Mouse (Mus musculus) olfactory bulb, adult 2 months (tissue): ENCODE data around the gene Rbm19.

Source experiments
- CTCF ChIP-seq: fragments of 200-500 bp; IDR thresholded peaks from 2 replicates; pipeline ENCODE4 v1.5.1; 2012; ENCODE audit warnings: low read depth, mild to moderate bottlenecking, low read length, moderate library complexity; ENCODE audit not compliant: insufficient read depth
- POLR2A ChIP-seq: fragments of 200-500 bp; IDR thresholded peaks from 2 replicates; pipeline ENCODE4 v1.6.1; 2012; ENCODE audit warnings: mild to moderate bottlenecking, low read depth, low read length, moderate library complexity; ENCODE audit not compliant: insufficient read depth

GRCm38 (mm10) chr5:120163428-120163827, 47.2 kb downstream of the Rbm19 start:
- TF ChIP-seq POLR2A = no peak
- TF ChIP-seq CTCF = no peak
